Mouse (Mus musculus): ENCODE data around the gene Fbln2. TPM values are rescaled to one million over a fixed set of nuclear protein-coding genes. Genes with fewer than 3 reads are reported as not detected.

Fbln2 gene
- total and polyA plus RNA-seq, 3 experiments: 55.8 to 117 (median 56.9) TPM

DNA sequence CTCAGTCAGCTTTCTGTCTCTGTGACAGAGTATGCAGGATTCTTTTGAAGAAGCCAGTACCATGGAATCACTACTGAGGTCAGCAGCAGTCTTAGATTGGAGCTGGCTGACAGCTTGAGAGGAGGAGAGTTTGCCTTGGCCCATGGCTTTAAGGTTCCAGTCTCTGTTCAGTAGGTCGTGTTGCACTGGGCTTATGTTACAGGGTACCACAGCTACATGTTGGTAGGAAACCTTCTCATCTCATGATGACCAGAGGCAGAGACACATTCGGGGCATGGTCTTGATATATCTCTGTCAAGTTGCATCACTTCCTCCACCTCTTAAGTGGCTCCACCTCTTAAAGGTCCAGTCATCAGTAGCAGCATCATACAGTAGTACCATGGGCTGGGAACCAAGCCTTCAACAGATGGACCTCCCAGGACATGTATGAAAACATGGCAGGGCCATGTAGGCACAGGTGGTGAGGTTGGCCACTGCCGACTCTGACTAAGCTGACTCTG, 40.8 kb upstream of the Fbln2 start:
- Histone ChIP-seq H3K9ac (ENCODE audit: low read depth, low read length) (no peak overlapping the region), H3K27ac (no peak overlapping the region), H3K36me3 (ENCODE audit: control insufficient read depth, insufficient read depth, low read length) (no peaks in the 10 kb centered on the region), H3K27me3 (ENCODE audit: control insufficient read depth, insufficient read depth, low read length) (no peaks in the 10 kb centered on the region), H3K79me2 (replicated peaks; ENCODE audit: control insufficient read depth, insufficient read depth, low read length) (no peaks in the 10 kb centered on the region), H3K4me3 (no peak overlapping the region), H3K4me1 (ENCODE audit: control insufficient read depth, insufficient read depth, low read length) (no peaks in the 10 kb centered on the region; the same call in 1 of the 2 replicates)
- 66% methylated on average over 3 of the region's 3 CpGs for WGBS
- intact Hi-C loops (cut with DNase I): no loop called here
- DNase-seq: no peak
- TF ChIP-seq CTCF (IDR thresholded peaks at IDR 0.05) (no peak), POLR2A (IDR thresholded peaks at IDR 0.05; ENCODE audit: insufficient read depth, low read depth, low read length) (no peak), EP300 (IDR thresholded peaks at IDR 0.05; ENCODE audit: insufficient read depth, low read depth, low read length) (no peak)

GRCm38 (mm10) chr6:91172381-91172780, 39.9 kb upstream of the Fbln2 start:
- no peak for DNase-seq
- no peak overlapping the region for H3K4me3 ChIP-seq
- 44% methylated on average over 2 of the region's 2 CpGs for WGBS

GRCm38 (mm10) chr6:91173221-91173880, 38.9 kb upstream of the Fbln2 start:
- H3K4me3 ChIP-seq: no peak overlapping the region
- H3K9ac ChIP-seq (ENCODE audit: low read depth, low read length): no peak overlapping the region
- H3K36me3 ChIP-seq (ENCODE audit: control insufficient read depth, insufficient read depth, low read length): no peaks in the 10 kb centered on the region
- WGBS: 44% methylated on average over 7 of the region's 7 CpGs
- intact Hi-C loops (cut with DNase I): loop anchor here (1.0 kb wide), 2 partner anchors 104 to 108 kb away; no protein-coding TSS in a partner anchor
- H3K4me1 ChIP-seq (ENCODE audit: control insufficient read depth, insufficient read depth, low read length): no peaks in the 10 kb centered on the region; the same call in 1 of the 2 replicates
- peak; percentile 66 to 83 for DNase-seq
- H3K27me3 ChIP-seq (ENCODE audit: control insufficient read depth, insufficient read depth, low read length): no peaks in the 10 kb centered on the region
- no peaks in the 10 kb centered on the region for H3K79me2 ChIP-seq (replicated peaks; ENCODE audit: control insufficient read depth, insufficient read depth, low read length)
- TF ChIP-seq EP300 (IDR thresholded peaks at IDR 0.05; ENCODE audit: insufficient read depth, low read depth, low read length) (peak; percentile 77; the same call in 1 of the 2 replicates), POLR2A (IDR thresholded peaks at IDR 0.05; ENCODE audit: insufficient read depth, low read depth, low read length) (no peak), CTCF (IDR thresholded peaks at IDR 0.05) (peak; percentile 82)
- no peak overlapping the region for H3K27ac ChIP-seq

More at GRCm38 (mm10) chr6:91172381-91172780, 39.9 kb upstream of the Fbln2 start:
- no peak overlapping the region for H3K27ac ChIP-seq
- TF ChIP-seq POLR2A (IDR thresholded peaks at IDR 0.05; ENCODE audit: insufficient read depth, low read depth, low read length): no peak
- no peaks in the 10 kb centered on the region; the same call in 1 of the 2 replicates for H3K4me1 ChIP-seq (ENCODE audit: control insufficient read depth, insufficient read depth, low read length)
- no peak overlapping the region for H3K9ac ChIP-seq (ENCODE audit: low read depth, low read length)
- H3K36me3 ChIP-seq (ENCODE audit: control insufficient read depth, insufficient read depth, low read length): no peaks in the 10 kb centered on the region
- H3K79me2 ChIP-seq (replicated peaks; ENCODE audit: control insufficient read depth, insufficient read depth, low read length): no peaks in the 10 kb centered on the region
- intact Hi-C loops (cut with DNase I): no loop called here
- no peaks in the 10 kb centered on the region for H3K27me3 ChIP-seq (ENCODE audit: control insufficient read depth, insufficient read depth, low read length)

GRCm38 (mm10) chr6:91174211-91174610, 38.0 kb upstream of the Fbln2 start:
- intact Hi-C loops (cut with DNase I): no loop called here
- Histone ChIP-seq H3K4me1 (ENCODE audit: control insufficient read depth, insufficient read depth, low read length) (no peaks in the 10 kb centered on the region; the same call in 1 of the 2 replicates), H3K36me3 (ENCODE audit: control insufficient read depth, insufficient read depth, low read length) (no peaks in the 10 kb centered on the region), H3K27me3 (ENCODE audit: control insufficient read depth, insufficient read depth, low read length) (no peaks in the 10 kb centered on the region), H3K79me2 (replicated peaks; ENCODE audit: control insufficient read depth, insufficient read depth, low read length) (no peaks in the 10 kb centered on the region), H3K4me3 (no peak overlapping the region), H3K27ac (no peak overlapping the region), H3K9ac (ENCODE audit: low read depth, low read length) (no peak overlapping the region)
- 50% methylated on average over 3 of the region's 3 CpGs for WGBS
- no peak for TF ChIP-seq EP300 (IDR thresholded peaks at IDR 0.05; ENCODE audit: insufficient read depth, low read depth, low read length)
- no peak for TF ChIP-seq CTCF (IDR thresholded peaks at IDR 0.05)
- no peak for TF ChIP-seq POLR2A (IDR thresholded peaks at IDR 0.05; ENCODE audit: insufficient read depth, low read depth, low read length)
- DNase-seq: no peak

DNA sequence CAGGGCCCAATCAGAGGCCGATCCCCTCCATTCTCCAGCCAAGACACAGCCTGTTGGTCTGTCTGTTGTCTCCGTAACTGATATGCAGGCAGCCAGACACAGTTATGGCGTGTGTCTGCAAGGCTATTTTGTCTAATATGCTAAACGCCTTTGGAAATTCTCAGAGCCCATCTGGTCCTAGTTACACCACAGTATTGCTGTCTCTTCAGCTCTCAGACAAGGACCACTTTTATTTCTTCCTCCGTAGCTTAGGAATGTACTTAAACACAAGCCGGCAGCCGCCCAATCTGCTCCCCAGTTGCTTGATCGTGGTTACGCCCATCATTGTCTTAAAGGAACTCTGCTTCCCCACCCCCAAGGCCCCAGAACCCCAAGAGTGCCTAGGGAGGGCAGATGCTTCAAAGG, 31.5 kb upstream of the Fbln2 start:
- DNase-seq: peak; percentile 62 to 63
- WGBS: 47% methylated on average over 9 of the region's 9 CpGs
- H3K27me3 ChIP-seq (ENCODE audit: control insufficient read depth, insufficient read depth, low read length): no peaks in the 10 kb centered on the region
- intact Hi-C loops (cut with DNase I): loop anchor here (2.0 kb wide), 1 partner anchor 38 kb away; no protein-coding TSS in a partner anchor
- H3K79me2 ChIP-seq (replicated peaks; ENCODE audit: control insufficient read depth, insufficient read depth, low read length): no peaks in the 10 kb centered on the region
- no peak overlapping the region for H3K4me3 ChIP-seq
- H3K9ac ChIP-seq (ENCODE audit: low read depth, low read length): no peak overlapping the region
- peak overlapping the region; percentile 73 for H3K27ac ChIP-seq
- TF ChIP-seq POLR2A (IDR thresholded peaks at IDR 0.05; ENCODE audit: insufficient read depth, low read depth, low read length) (no peak), CTCF (IDR thresholded peaks at IDR 0.05) (no peak), EP300 (IDR thresholded peaks at IDR 0.05; ENCODE audit: insufficient read depth, low read depth, low read length) (no peak)
- peaks cover 27% of the 10 kb centered on the region for H3K4me1 ChIP-seq (ENCODE audit: control insufficient read depth, insufficient read depth, low read length)
- no peaks in the 10 kb centered on the region for H3K36me3 ChIP-seq (ENCODE audit: control insufficient read depth, insufficient read depth, low read length)

GRCm38 (mm10) chr6:91181320-91181719, 30.9 kb upstream of the Fbln2 start:
- intact Hi-C loops (cut with DNase I): loop anchor here (2.0 kb wide), 1 partner anchor 37 kb away; no protein-coding TSS in a partner anchor
- DNase-seq: peak; percentile 91 to 94
- 13% methylated on average over 2 of the region's 2 CpGs for WGBS
- Histone ChIP-seq H3K79me2 (replicated peaks; ENCODE audit: control insufficient read depth, insufficient read depth, low read length) (no peaks in the 10 kb centered on the region), H3K27me3 (ENCODE audit: control insufficient read depth, insufficient read depth, low read length) (no peaks in the 10 kb centered on the region), H3K4me3 (no peak overlapping the region), H3K27ac (peak overlapping the region; percentile 73), H3K4me1 (ENCODE audit: control insufficient read depth, insufficient read depth, low read length) (peaks cover 28% of the 10 kb centered on the region), H3K36me3 (ENCODE audit: control insufficient read depth, insufficient read depth, low read length) (no peaks in the 10 kb centered on the region), H3K9ac (ENCODE audit: low read depth, low read length) (no peak overlapping the region)
- TF ChIP-seq EP300 (IDR thresholded peaks at IDR 0.05; ENCODE audit: insufficient read depth, low read depth, low read length): peak; percentile 84
- 0 out of 2 replicates have a peak, but pooled peaks have one; percentile 31 for TF ChIP-seq POLR2A (IDR thresholded peaks at IDR 0.05; ENCODE audit: insufficient read depth, low read depth, low read length)
- TF ChIP-seq CTCF (IDR thresholded peaks at IDR 0.05): no peak

All from heart, adult 2 months (tissue).